Mouse (Mus musculus) CD8-positive naive resting alpha-beta T cell, adult 2 months (primary cell): ENCODE measurements around the gene Gm614.
A peak's percentile ranks its signal among the peaks of the same experiment; 100 is the strongest.

Experiments used
- DNase-seq, 2 experiments: peaks; one replicate each; pipeline ENCODE4 v3.0.0; 2022; ENCODE audit warnings: low read depth in 2 of 2, low spot score in 2 of 2

Gm614 gene

GRCm38 (mm10) chrX:101263892-101264291, at the start of gene Gm614:
Gene Gm614 (minus strand): TSS chrX:101263992.
- no peak for DNase-seq

- no peak for DNase-seq
These were observed 45.5 kb upstream of the Gm614 start for GRCm38 (mm10) chrX:101309299-101309698.

- no peak for DNase-seq
These were observed 40.9 kb upstream of the Gm614 start for GRCm38 (mm10) chrX:101304646-101305045.

GRCm38 (mm10) chrX:101301654-101302053, 37.9 kb upstream of the Gm614 start:
- no peak for DNase-seq

GRCm38 (mm10) chrX:101300427-101301030, 36.7 kb upstream of the Gm614 start:
- DNase-seq = no peak

GRCm38 (mm10) chrX:101299473-101300426, 36.0 kb upstream of the Gm614 start:
- DNase-seq = no peak

- DNase-seq = no peak
These were observed 35.3 kb upstream of the Gm614 start, which contains the start of gene Nlgn3 for GRCm38 (mm10) chrX:101299055-101299454. Gene Nlgn3 (plus strand): TSS chrX:101299168.

- DNase-seq = no peak
These were observed 26.3 kb upstream of the Gm614 start for GRCm38 (mm10) chrX:101290111-101290510.

GRCm38 (mm10) chrX:101289037-101289436, 25.2 kb upstream of the Gm614 start:
- no peak for DNase-seq

- DNase-seq = no peak
These were observed 24.6 kb upstream of the Gm614 start for GRCm38 (mm10) chrX:101288432-101288831.

GRCm38 (mm10) chrX:101287543-101287942, 23.8 kb upstream of the Gm614 start:
- DNase-seq = no peak

- no peak for DNase-seq
These were observed 22.3 kb upstream of the Gm614 start for GRCm38 (mm10) chrX:101285953-101286670.

GRCm38 (mm10) chrX:101285534-101285933, 21.7 kb upstream of the Gm614 start:
- DNase-seq = peak; percentile 54 to 63

GRCm38 (mm10) chrX:101282813-101283212, 19.0 kb upstream of the Gm614 start:
- DNase-seq = no peak

GRCm38 (mm10) chrX:101273875-101274738, 10.3 kb upstream of the Gm614 start, which contains the start of gene Med12:
Gene Med12 (plus strand): TSS chrX:101274030.
- peak; percentile 73 to 77 for DNase-seq

GRCm38 (mm10) chrX:101273410-101273809, 9.6 kb upstream of the Gm614 start:
- DNase-seq = peak in 1 of 2 experiments; percentile 26

- DNase-seq = no peak
These were observed 4.9 kb upstream of the Gm614 start, which contains the start of gene Gm20489 for GRCm38 (mm10) chrX:101268755-101269124. Gene Gm20489 (minus strand): TSS chrX:101269023.

GRCm38 (mm10) chrX:101268025-101268754, 4.4 kb upstream of the Gm614 start, which contains the start of gene Il2rg:
Gene Il2rg (minus strand): TSS chrX:101268255.
- peak; percentile 60 to 68 for DNase-seq

GRCm38 (mm10) chrX:101266631-101267030, 2.8 kb upstream of the Gm614 start:
- DNase-seq = no peak
